Mouse (Mus musculus): ENCODE data around the gene Tspan32.

The Tspan32 gene

DNA sequence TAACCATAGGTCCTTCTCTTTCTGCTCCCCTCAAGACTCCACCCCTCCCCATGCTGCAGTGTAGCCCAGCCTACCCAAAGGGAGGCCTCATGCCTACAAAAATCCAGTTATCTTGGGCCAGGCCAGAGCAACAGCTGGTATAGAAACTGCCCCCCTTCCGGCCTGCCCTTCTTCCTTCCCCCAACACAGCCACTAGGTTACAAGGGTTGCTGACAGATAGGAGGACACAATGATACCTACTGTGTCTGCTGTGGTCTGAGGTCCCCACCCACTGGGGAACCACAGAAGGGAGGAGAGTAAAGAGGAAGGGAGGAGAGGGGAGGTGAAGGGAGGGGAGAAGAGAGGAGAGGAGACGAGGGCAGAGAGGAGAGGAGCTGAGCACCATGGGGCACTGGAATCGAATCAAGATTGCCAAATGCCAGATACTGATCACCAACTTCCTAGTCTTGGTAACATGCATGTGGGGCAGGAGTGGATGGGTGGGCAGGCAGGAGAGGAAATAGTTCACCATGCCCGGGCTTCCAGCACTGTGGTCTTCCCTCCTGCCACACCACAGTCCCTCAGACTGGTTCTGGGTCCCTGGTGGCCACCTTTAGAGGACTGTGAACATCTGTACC lies at the start of gene Tspan32:
Gene Tspan32 (plus strand): TSS at position 320 of the 617 bp plus-strand sequence.
- no peak for DNase-seq (ENCODE audit: low spot score in 2 of 2)

DNA sequence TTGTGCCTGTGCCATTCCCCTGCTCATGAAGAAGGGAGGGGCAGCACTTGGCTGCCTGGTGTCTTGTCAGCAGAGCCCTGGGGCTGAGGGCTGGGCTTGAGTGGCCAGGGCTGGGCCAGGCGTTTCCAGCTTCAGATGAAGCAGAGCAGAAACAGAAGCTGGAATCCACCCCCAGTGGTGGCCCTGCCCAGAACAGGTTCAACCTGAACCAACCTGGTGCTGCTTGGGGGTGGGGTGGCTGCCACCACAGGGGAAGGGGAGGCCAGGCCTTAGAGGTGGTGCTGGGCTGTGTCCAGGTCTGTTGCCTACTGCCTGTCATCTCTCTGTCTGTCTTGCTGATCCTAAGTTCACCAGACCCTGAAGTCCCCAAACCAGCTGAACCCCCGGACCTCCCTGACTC lies 48.8 kb upstream of the Tspan32 start:
- no peak for DNase-seq (ENCODE audit: low spot score in 2 of 2)

DNA sequence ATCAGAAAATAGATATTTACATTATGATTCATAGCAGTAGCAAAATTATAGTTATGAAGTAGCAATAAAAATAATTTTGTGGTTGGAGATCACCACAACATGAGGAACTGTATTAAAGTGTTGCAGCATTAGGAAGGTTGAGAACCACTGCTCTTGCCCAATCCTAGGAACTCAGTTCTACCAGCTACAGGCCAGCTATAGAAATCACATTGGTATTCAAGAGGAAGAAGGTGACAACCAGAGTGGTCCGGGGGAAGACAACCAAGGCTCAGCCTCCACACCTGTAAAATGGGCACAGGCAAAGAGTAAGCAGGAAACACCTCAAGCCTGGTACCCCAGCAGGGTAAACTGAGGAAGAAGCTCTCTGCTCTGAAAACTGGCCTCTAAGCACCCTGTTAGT lies 46.0 kb upstream of the Tspan32 start:
- no peak for DNase-seq (ENCODE audit: low spot score in 2 of 2)

DNA sequence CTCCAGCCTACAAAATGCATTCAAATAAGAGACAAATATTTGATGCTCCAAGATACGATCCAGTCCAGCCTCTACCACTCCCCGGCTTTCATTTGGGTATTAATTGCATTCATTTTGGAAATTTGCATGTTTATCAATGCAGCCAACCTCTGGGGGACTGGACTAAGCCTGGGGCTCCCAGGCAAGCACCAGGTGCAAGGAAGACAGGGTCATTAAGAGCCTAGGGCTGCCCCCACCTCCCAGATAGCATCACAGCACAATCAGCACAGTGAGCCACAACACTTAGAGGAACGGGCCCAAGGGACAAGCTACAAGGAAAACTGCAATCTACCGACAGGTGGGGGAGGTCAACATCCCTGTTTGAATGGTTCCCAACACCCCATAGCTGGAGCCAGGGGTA lies 45.1 kb upstream of the Tspan32 start:
- DNase-seq (ENCODE audit: low spot score in 2 of 2): no peak

DNA sequence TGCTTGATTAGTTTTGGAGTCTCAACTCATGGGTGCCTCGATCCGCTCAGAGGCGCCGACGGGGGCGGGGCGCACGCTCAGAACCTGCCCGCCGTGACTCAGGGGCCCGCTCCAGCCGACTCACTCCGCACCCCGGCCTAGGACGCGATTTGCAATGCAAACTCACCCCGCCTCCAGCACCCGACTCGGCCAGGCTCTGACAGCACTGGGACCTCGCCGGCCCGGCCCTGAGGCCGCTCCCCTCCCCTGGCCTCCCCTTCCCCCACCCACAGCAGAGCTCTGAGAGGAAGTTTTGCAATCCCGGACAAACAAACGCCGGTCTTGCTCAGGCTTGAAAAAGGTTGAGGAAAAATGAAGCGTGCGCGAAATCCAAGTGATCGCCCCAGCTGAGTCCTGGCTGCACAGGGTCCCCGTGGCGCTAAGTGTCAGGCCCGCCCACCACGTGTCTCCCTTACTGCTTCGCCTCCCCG lies 37.4 kb upstream of the Tspan32 start:
- DNase-seq (ENCODE audit: low spot score in 2 of 2): no peak

DNA sequence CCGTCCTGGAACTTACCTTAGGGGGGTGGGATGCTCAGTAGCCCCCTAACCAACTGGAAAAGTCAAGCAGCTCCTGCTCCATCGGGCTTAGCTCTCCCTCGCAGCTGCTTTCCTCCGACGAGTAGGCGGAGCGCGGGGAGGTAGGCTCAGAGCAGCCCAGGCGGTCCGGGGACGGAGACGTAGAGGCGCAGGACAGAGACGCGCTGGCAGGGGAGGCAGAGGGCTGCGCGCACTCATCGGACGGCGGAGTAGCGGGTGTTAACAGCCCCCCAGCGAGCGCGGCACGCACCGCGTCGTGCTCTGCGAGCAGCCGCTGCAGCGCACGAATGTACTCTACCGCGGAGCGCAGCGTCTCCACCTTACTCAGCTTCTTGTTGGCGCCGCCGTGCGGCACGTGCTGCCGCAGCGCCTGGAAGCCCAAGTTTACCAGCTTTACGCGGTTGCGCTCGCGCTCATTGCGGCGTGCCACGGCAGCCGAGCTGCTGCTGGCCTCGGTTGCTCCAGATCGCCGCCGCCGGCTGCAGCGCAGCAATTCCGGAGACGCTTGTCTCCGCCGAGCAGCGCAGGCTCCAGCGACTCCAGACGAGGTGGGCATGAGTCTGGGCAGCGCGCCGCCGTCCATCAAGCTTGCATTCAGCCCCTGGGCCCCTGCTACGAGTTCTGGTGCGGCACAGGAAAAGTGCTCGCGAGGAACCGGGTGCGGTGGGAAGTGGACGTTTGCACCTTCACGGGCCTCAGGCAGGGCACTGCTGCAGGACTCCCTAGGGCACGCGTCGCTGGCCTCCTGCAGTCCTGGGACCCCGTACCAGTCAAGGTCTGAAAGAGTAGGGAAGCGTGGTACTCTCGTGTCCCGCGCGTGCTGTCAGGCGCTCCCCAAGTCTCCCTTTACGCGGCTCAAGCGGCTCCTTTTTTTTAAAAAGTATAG lies 36.7 kb upstream of the Tspan32 start:
- DNase-seq (ENCODE audit: low spot score in 2 of 2): no peak

DNA sequence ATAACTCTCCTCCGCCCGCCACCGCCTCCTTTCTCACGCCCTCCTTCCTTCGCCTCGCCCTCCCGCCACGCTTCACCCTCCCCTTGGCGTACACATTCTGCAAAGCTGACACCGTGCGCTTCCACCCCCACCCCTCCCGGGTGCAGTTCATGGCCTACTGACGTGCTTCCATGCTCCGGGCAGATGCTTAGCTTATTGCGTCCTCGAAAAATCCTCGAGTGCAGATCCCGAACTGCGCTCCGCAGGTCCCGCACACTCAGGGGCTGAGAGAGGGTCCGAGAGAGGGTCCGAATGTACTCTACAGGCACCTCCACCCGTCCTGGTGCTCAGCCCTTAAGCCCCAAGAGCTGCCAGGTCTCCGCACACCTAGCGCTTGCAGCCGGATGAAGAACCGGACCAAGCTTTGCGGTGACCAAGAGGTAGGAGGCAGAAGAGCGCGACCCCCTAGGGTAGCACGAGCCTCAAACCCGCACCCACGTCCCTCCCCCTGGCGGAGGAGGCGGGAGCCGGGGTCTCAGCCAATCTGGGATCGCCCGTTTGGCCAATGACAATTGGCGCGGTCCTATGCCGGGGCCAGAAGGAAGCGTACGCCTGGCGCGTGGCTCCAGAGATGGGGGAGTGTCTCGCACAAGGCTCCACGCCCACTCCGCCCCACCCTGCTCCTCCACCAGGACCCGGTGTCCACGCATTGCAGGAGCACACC lies 35.9 kb upstream of the Tspan32 start, which contains the start of gene Ascl2:
Gene Ascl2 (minus strand): TSS at position 456 of the 703 bp plus-strand sequence.
- DNase-seq (ENCODE audit: low spot score in 2 of 2): no peak

DNA sequence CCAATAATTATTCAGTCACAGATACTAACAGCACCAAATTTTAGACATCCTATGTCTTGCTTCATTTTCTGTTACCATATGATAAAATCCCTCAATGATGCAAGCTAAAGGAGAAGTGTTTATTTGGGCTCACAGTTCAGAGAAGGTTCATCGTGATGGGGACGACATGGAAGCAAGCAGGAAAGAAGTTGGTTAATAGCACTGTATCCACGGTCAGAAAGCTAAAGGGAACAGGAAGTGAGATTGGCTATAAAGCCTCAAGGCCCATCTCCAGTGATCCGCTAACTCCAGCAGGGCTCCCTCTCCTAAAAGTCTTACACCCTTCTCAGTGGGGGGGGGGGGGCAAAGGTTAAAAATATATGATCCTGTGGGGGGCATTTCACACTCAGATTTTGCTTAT lies 22.9 kb upstream of the Tspan32 start:
- no peak for DNase-seq (ENCODE audit: low spot score in 2 of 2)

DNA sequence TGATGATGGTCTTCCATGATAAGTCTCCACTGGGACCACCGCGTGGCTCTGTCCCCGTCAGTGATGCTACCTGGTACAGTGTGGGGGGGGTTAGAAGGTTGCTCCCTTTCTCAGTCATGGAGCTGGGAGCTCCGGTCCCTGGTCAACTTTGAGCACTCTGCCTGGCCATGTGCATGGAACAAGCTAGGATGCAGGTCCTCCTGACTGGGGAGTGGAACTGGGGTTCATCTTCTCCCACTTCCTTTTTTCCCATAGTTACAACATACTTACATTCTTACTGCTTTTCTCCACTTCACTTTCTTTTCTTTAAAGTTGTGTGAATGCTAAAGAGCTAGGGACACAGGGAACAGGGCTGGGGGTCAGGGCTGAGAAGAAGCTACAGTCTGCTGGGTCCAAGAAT lies 19.7 kb upstream of the Tspan32 start:
- DNase-seq (ENCODE audit: low spot score in 2 of 2): no peak

DNA sequence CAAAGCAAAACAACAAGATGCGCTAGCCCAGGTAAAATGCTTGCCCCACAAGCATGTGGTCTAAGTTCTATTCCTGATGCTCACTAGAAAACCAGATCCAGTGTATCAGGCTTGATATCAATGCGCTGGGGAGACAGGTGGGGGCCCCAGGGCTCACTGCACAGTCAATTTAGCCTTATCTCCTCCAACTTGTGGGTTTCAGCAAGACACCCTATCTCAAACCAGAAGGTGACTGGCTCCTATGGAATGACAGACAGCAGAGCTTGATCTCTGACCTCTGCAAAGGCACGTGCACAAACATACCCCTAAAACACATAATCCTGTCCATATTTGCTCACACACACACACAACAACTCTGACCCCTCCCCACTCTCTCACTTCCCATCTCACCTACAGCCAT lies 17.1 kb upstream of the Tspan32 start:
- no peak for DNase-seq (ENCODE audit: low spot score in 2 of 2)

DNA sequence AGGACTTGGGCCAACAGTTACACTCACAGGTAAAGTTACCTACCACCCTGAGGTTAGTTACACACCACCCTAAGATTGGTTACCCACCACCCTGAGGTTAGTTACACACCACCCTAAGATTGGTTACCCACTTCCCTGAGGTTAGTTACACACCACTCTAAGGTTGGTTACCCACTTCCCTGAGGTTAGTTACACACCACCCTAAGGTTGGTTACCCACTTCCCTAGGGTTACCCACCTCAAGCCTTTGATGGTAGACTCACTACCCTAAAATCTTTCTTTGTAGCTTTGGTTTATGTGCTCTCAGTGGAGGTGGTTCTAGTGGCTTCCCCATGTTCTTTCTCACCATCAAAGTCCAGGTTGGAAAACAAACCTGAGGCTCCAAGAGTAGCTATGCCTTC lies 9.8 kb upstream of the Tspan32 start:
- DNase-seq (ENCODE audit: low spot score in 2 of 2): no peak

DNA sequence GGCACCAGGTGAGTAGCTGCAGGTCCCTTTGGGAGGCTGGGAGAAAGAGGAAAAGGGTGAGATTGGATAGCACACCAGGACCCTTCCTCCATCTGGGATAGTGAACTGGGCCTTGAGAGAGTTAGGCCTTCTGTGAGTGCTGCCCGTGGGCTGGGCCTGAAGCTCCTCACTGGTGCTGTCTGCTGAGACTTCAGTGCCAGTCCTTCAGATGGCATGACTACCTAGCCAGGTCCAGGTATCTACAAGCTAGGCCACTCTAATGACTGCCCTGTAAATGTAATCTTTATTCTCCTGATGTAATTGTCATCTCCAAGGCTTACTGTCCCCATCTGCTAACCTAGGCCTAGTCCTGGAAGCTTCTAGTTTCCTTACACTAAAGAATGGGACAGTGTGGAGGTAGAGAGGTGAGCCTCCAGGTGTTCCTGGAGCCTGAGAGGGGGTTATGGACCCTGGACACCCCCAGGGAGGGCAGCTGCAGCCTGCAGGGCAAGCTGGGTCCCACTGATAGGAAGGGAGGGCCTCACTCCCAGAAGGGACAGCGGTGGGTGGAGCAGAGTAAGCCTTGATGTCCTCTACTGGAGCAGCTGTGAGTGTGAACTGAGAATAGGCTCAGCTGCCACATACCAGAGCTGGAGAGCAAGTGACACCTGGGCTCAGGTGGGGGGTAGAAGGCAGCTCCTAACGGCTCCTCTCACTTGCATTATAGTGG lies 9.1 kb upstream of the Tspan32 start:
- no peak for DNase-seq (ENCODE audit: low spot score in 2 of 2)

DNA sequence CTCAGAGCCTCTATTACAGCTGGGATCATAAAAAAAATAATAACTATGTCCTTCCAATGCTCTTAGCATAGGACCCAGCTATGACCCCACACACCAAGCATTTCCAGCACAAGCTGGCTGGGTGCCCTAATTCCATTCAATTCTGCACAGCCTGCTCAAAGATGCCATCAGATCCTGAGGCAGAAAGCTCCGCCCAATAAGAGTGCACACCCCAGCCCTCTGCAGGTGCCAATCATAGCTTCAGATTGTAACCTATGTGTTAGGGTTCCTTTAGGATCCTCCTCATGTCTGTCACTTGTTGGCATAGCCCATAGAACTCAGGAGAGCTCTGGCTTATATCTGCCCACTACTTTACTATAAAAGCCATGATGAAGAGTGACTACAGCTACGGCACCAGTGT lies 7.8 kb upstream of the Tspan32 start:
- no peak for DNase-seq (ENCODE audit: low spot score in 2 of 2)

DNA sequence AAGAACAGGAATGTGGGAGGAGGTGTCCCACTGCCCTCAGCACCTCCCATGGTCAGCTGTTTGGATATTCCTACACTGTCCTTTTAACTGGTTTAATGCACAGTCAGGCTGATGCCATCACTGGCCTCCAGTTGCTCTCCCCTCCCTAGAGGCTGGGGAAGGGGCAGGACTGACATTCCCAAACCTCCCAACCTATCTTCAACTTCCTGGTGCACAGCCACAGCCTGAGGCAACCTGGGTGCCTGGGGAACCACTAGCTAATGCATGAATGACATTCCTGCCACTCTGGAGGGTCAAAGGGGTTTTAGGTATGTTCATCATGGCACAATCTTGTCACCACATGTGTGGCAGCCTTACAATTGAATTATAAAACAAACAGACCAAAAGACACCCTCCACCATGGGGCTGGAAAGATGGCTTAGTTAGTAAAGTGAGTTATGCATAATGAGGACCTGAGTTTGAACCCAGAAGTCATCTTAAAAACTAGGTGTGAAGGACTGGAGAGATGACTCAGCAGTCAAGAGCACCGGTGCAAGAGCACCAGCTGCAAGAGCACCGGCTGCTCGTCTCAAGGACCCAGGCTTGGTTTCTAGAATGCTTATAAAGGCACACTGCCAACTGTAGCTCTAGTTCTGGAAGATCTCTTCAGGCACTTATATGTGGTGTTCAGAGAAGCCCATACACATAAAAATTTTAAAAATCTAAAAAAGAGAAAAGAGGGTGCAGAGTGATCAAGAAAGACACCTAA lies 7.3 kb upstream of the Tspan32 start:
- no peak for DNase-seq (ENCODE audit: low spot score in 2 of 2)

DNA sequence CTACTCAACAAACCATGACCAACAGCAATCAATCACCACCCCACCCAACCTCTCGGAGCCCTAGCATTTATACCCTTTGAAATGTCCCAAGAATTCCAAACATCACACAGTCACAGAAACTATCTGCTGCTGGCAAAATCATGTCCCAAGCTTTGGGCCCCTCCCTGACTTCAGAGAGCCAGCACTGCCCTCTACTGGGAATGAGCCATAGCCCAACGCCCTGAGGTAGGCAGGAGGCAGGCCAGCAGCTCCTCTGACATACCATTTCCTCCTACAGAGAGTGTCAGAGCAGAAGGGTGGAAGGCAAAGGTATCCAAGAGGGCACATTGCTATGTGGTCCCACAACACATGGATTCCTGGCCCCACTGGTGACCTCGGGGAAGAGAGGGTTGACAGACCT lies 2.2 kb upstream of the Tspan32 start:
- DNase-seq (ENCODE audit: low spot score in 2 of 2): no peak

DNA sequence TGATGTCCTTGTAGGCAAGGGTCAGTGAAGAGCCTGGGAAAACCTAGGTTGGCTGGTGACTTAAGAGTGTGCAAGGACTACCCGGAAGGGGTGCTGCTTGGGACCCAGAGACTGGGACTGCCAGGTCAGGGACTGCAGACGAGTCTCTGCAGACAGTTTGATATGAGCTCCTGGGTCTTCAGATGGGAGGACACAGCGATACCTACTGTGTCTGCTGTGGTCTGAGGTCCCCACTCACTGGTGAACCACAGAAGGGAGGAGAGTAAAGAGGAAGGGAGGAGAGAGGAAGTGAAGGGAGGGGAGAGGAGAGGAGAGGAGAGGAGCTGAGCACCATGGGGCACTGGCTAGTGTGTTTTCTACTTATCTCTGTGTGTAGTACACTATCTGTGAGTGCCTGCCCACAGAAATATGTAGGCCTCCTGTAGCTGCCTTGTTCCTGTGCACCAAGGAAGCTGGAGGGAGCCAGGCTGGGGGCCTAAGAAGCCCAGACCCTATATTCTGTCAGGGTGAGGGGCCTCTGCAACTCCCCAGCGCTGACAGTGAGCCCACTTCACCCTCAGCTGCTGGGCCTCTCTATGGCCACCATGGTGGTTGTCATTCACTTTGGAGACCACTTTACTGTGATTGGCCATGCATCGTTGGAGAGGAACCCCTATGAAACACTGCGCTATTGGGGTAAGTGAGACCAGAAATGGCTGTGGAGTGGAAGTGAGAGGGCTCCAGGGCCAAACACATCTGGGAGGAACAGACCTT lies 674 bp downstream of the Tspan32 start:
- no peak for DNase-seq (ENCODE audit: low spot score in 2 of 2)

DNA sequence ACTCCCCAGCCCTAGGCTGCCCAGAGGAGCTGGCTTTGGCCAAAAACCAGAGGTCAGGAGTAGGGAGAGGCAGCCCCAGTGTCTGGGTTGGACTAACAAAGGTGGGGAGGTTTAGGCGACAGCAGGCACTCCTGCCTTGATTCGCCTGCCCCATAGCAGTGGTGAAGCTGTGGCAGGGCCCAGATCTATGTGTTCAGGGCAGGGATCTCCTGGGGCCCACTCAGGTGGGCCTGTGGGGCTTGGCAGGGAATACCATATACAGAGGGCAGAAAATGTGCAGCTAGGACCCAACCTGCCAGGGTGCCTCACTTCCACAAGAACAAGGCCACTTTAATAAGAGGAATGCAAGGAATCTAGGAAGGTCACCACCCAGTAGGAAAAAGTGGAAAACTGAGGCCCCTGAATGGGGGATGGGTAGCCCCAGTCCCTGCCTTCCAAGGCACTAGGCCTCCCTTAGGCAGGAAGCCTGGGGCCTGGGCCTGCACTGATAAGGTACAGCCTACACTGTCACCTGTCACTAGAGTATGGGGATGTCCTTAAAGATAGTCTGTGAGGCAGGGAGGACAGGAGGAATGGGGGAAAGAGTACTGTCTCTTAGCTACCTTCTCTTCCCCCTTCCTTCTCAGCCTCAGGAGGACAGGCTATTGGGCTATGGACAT lies 1.4 kb downstream of the Tspan32 start:
- DNase-seq (ENCODE audit: low spot score in 2 of 2): no peak

DNA sequence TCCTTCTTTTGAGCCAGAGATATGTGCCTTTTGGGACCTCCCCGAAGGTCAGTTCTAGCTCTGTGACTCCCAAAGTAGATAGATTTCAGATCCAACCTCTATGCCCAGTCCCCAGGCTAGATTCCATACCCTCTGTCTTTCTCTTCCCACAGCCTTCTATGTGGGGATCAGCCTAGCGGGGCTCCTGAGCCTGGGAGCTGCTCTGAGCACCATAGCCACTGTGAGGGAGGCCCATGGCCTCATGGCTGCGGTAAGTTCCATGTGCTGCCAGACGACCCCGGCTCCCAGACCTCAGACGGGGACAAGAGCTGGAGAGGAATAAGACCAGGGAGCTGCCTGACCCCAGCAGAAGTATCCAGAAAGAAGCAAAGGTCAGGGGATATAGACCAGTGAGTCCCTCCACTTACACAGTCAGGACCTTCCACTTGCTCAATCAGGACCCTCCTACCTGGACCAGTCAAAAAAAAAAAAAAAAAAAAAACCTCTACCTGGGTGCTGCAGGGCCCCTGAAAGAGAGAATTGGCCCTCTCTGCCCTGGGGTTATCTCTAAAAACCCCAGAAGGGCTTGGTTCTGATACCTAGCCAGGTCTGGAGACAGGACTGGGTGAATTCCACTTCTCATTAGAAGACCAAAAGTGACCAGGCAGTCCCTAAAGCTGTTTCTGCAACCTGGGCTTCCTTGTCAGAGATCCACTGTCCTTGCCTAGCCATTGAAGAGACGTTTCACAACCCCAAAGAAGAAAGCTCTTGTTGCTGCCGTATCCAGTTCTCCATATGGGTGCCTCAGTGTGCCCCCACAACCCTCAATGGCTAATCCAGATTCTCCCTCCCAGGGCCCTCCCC lies 2.1 kb downstream of the Tspan32 start:
- no peak for DNase-seq (ENCODE audit: low spot score in 2 of 2)
